14 mouse cellular contexts compared by ENCODE assay signal in genomic region chr6:6357477-6357876, GRCm38 (mm10).
"Had no signal": no experiment of that assay in that cellular context is flagged by ENCODE, and none has a peak within 500 bp of the region (broad histone marks: within the 10 kb centered on the region; RNA-seq: fewer than 3 reads in every experiment).

No protein-coding gene starts in this region.

- H3K27ac ChIP-seq: left cerebral cortex, adult 2 months; limb, embryonic 10.5 days; liver, embryonic 15.5 days; lung, embryonic 15.5 days; macrophage; midbrain, embryonic 13.5 days had no signal

- DNase-seq: kidney, adult 8-10 months; kidney, postnatal 25 days; lung, postnatal 14 days; right cerebral cortex, adult 18-20 months; right cerebral cortex, postnatal 25 days; thymus, postnatal 36 days had no signal

- H3K36me3 ChIP-seq: limb, embryonic 10.5 days; liver, embryonic 15.5 days; lung, embryonic 15.5 days; midbrain, embryonic 13.5 days had no signal

- H3K9me3 ChIP-seq: limb, embryonic 10.5 days; liver, embryonic 15.5 days; lung, embryonic 15.5 days; megakaryocyte, embryonic 14.5 days; midbrain, embryonic 13.5 days had no signal

- H3K4me1 ChIP-seq: liver, embryonic 15.5 days; lung, embryonic 15.5 days; midbrain, embryonic 13.5 days had no signal

- H3K4me2 ChIP-seq: liver, embryonic 11.5 days; liver, embryonic 15.5 days; lung, embryonic 15.5 days; midbrain, embryonic 13.5 days had no signal

- ATAC-seq: midbrain, embryonic 13.5 days had no signal

- H3K9ac ChIP-seq: liver, embryonic 15.5 days; lung, embryonic 15.5 days; midbrain, embryonic 13.5 days had no signal

- H3K27me3 ChIP-seq: liver, embryonic 15.5 days; lung, embryonic 15.5 days; megakaryocyte, embryonic 14.5 days; midbrain, embryonic 13.5 days had no signal

- H3K4me3 ChIP-seq: left cerebral cortex, adult 2 months; limb, embryonic 10.5 days; liver, embryonic 15.5 days; lung, embryonic 15.5 days; megakaryocyte, embryonic 14.5 days; midbrain, embryonic 13.5 days had no signal
